Comparison of ENCODE assay signal across 12 mouse cellular contexts in genomic region chr15:103009265-103010111, GRCm38 (mm10). TPM values are rescaled to one million over a fixed set of nuclear protein-coding genes. Genes with fewer than 3 reads are reported as not detected.
DNase-seq lines count a peak whose midpoint lies in the region; ATAC-seq and TF ChIP-seq lines count a peak whose summit lies in the region.
"Had no signal": no experiment of that assay in that cellular context is flagged by ENCODE, and none has a peak within 500 bp of the region (broad histone marks: within the 10 kb centered on the region; RNA-seq: fewer than 3 reads in every experiment).

No protein-coding gene starts in this region.

- H3K9me3 ChIP-seq in G1E (replicated peaks): no peaks in the 10 kb centered on the region
- H3K9me3 ChIP-seq in intestine, embryonic 14.5 days (ENCODE audit: control insufficient read depth, low read length): no peaks in the 10 kb centered on the region
- H3K9me3 ChIP-seq in neural tube, embryonic 13.5 days: no peaks in the 10 kb centered on the region

- no peak for TF ChIP-seq CTCF in G1E (IDR thresholded peaks at IDR 0.05; ENCODE audit: low read depth, low read length)

- peak overlapping the region; percentile 77 for H3K4me3 ChIP-seq in G1E (ENCODE audit: low read depth, low read length)
- H3K4me3 ChIP-seq in intestine, embryonic 14.5 days (ENCODE audit: low read depth, low read length): peak overlapping the region; percentile 47
- H3K4me3 ChIP-seq in neural tube, embryonic 13.5 days: peak overlapping the region; percentile 47

- peaks cover 85% of the 10 kb centered on the region for H3K4me1 ChIP-seq in G1E (ENCODE audit: insufficient read depth, low read depth, low read length)
- H3K4me1 ChIP-seq in intestine, embryonic 14.5 days (replicated peaks; ENCODE audit: control insufficient read depth, insufficient read depth, low read length): peaks cover 40% of the 10 kb centered on the region
- H3K4me1 ChIP-seq in neural tube, embryonic 13.5 days (replicated peaks): peaks cover 99% of the 10 kb centered on the region

- H3K27me3 ChIP-seq in G1E (ENCODE audit: insufficient read depth, low read length): no peaks in the 10 kb centered on the region
- peaks cover 89% of the 10 kb centered on the region for H3K27me3 ChIP-seq in intestine, embryonic 14.5 days (replicated peaks; ENCODE audit: control insufficient read depth, insufficient read depth, low read length)
- no peaks in the 10 kb centered on the region for H3K27me3 ChIP-seq in neural tube, embryonic 13.5 days

- peaks cover 18% of the 10 kb centered on the region for H3K36me3 ChIP-seq in G1E (replicated peaks)
- no peaks in the 10 kb centered on the region for H3K36me3 ChIP-seq in intestine, embryonic 14.5 days (ENCODE audit: control insufficient read depth, insufficient read depth, low read length)
- H3K36me3 ChIP-seq in neural tube, embryonic 13.5 days: peaks cover 14% of the 10 kb centered on the region; the same call in 1 of the 2 replicates

- H3K4me2 ChIP-seq in intestine, embryonic 14.5 days (ENCODE audit: low read length): peak overlapping the region; percentile 62
- peak overlapping the region; percentile 91 for H3K4me2 ChIP-seq in neural tube, embryonic 13.5 days

- peak; percentile 79 for DNase-seq in heart, adult 11 months
- DNase-seq in heart, adult 9 months (ENCODE audit: low spot score in 2 of 2): no peak
- no peak for DNase-seq in G1E (ENCODE audit: low spot score)
- no peak for DNase-seq in intestine, embryonic 14.5 days (ENCODE audit: low spot score)
- no peak for DNase-seq in cerebellum, postnatal 36 days
- no peak for DNase-seq in ovary, adult 18-20 months (ENCODE audit: low spot score)
- DNase-seq in frontal cortex, postnatal 14 days (ENCODE audit: low spot score in 2 of 2): no peak

- H3K27ac ChIP-seq in intestine, embryonic 14.5 days (ENCODE audit: low read depth): peak overlapping the region; percentile 71
- peak overlapping the region; percentile 96 for H3K27ac ChIP-seq in neural tube, embryonic 13.5 days (replicated peaks)

- H3K9ac ChIP-seq in intestine, embryonic 14.5 days (ENCODE audit: low read length): peak overlapping the region; percentile 69
- peak overlapping the region; percentile 99 for H3K9ac ChIP-seq in neural tube, embryonic 13.5 days

- 1% methylated on average over 27 of the region's 27 CpGs for WGBS in intestine, embryonic 14.5 days
- WGBS in neural tube, embryonic 13.5 days: under 1% methylated on average over 27 of the region's 27 CpGs

- ATAC-seq in G1E (ENCODE audit: extremely low read depth, insufficient number of reproducible peaks, low FRiP score, poor library complexity, severe bottlenecking): no peak
- ATAC-seq in intestine, embryonic 14.5 days (replicated peaks; ENCODE audit: low FRiP score, low TSS enrichment, low read depth): 0 out of 2 replicates have a peak, but pooled peaks have one; percentile 11
- ATAC-seq in neural tube, embryonic 13.5 days (ENCODE audit: low read depth): no peak

RNA-seq across cellular contexts. Expression of gene Hoxc4, which starts 9.2 kb away (rescaled TPM):
- 29.3 and 33.9 TPM in 2 replicates for total RNA-seq in G1E (2014; fragmentation: Nextera tagmentation)
- total RNA-seq in G1E (2017): 11.0 and 12.2 TPM in 2 replicates
- 60.1 and 65.8 TPM in 2 replicates for polyA plus RNA-seq in G1E (2012)
- 14.6 and 15.6 TPM in 2 replicates for polyA plus RNA-seq in intestine, embryonic 14.5 days (2014; fragmentation: Nextera tagmentation; extraction: Ambion mirVana)
- 40.2 and 49.9 TPM in 2 replicates for polyA plus RNA-seq in neural tube, embryonic 13.5 days (2015; fragmentation: Nextera tagmentation; extraction: Ambion mirVana)
- total RNA-seq: left cerebral cortex, postnatal 25 days had no signal
- polyA plus RNA-seq: cortical plate, adult 2 months had no signal

RNA-seq across cellular contexts. Expression of gene Hoxc6, which starts 11.4 kb away (rescaled TPM):
- total RNA-seq in G1E (2014; fragmentation: Nextera tagmentation) (16.3 and 37.1 TPM in 2 replicates), G1E (2017) (8.6 and 12.0 TPM in 2 replicates)
- polyA plus RNA-seq in G1E (2012): 27.1 and 28.6 TPM in 2 replicates
- polyA plus RNA-seq in intestine, embryonic 14.5 days (2014; fragmentation: Nextera tagmentation; extraction: Ambion mirVana): 6.1 and 9.6 TPM in 2 replicates
- 46.8 and 51.1 TPM in 2 replicates for polyA plus RNA-seq in neural tube, embryonic 13.5 days (2015; fragmentation: Nextera tagmentation; extraction: Ambion mirVana)
- total RNA-seq: left cerebral cortex, postnatal 25 days had no signal
- polyA plus RNA-seq: cortical plate, adult 2 months had no signal

RNA-seq across cellular contexts. Expression of gene Hoxc8, which starts 19.1 kb away (rescaled TPM):
- 21.1 and 26.6 TPM in 2 replicates for total RNA-seq in G1E (2014; fragmentation: Nextera tagmentation)
- 2.0 and 2.7 TPM in 2 replicates for total RNA-seq in G1E (2017)
- 10.1 and 12.2 TPM in 2 replicates for polyA plus RNA-seq in G1E (2012)
- 9.5 and 11.9 TPM in 2 replicates for polyA plus RNA-seq in intestine, embryonic 14.5 days (2014; fragmentation: Nextera tagmentation; extraction: Ambion mirVana)
- 75.8 and 85.5 TPM in 2 replicates for polyA plus RNA-seq in neural tube, embryonic 13.5 days (2015; fragmentation: Nextera tagmentation; extraction: Ambion mirVana)
- total RNA-seq: left cerebral cortex, postnatal 25 days had no signal
- polyA plus RNA-seq: brain, embryonic 14.5 days; cortical plate, adult 2 months; heart, embryonic 16.5 days had no signal

RNA-seq across cellular contexts. Expression of gene Hoxc9, which starts 33.2 kb away (rescaled TPM):
- 5.0 and 7.9 TPM in 2 replicates for total RNA-seq in G1E (2014; fragmentation: Nextera tagmentation)
- 3.3 and 3.9 TPM in 2 replicates for total RNA-seq in G1E (2017)
- polyA plus RNA-seq in G1E (2012): 9.8 and 12.0 TPM in 2 replicates
- polyA plus RNA-seq in intestine, embryonic 14.5 days (2014; fragmentation: Nextera tagmentation; extraction: Ambion mirVana): 1.7 and 1.9 TPM in 2 replicates
- 40.9 and 43.4 TPM in 2 replicates for polyA plus RNA-seq in neural tube, embryonic 13.5 days (2015; fragmentation: Nextera tagmentation; extraction: Ambion mirVana)
- total RNA-seq: left cerebral cortex, postnatal 25 days had no signal
- polyA plus RNA-seq: brain, embryonic 14.5 days; cortical plate, adult 2 months; heart, embryonic 16.5 days had no signal

RNA-seq across cellular contexts. Expression of gene Hoxc5, which starts 42.2 kb away (rescaled TPM):
- 9.9 and 19.8 TPM in 2 replicates for total RNA-seq in G1E (2014; fragmentation: Nextera tagmentation)
- total RNA-seq in G1E (2017): 7.6 and 9.1 TPM in 2 replicates
- 11.4 and 12.4 TPM in 2 replicates for polyA plus RNA-seq in G1E (2012)
- 12.2 and 14.1 TPM in 2 replicates for polyA plus RNA-seq in intestine, embryonic 14.5 days (2014; fragmentation: Nextera tagmentation; extraction: Ambion mirVana)
- 18.8 and 32.2 TPM in 2 replicates for polyA plus RNA-seq in neural tube, embryonic 13.5 days (2015; fragmentation: Nextera tagmentation; extraction: Ambion mirVana)
- total RNA-seq: left cerebral cortex, postnatal 25 days had no signal
- polyA plus RNA-seq: cortical plate, adult 2 months had no signal
